Mouse (Mus musculus): ENCODE data around the gene Slc6a9.

Gene Slc6a9

GRCm38 (mm10) chr4:117912131-117912561, 77.8 kb downstream of the Slc6a9 start:
- no peak for DNase-seq (ENCODE audit: low spot score in 2 of 2)

- no peak for DNase-seq (ENCODE audit: low spot score in 2 of 2)
These were observed 78.5 kb downstream of the Slc6a9 start for GRCm38 (mm10) chr4:117912685-117913273.

- peak; percentile 59 to 67 for DNase-seq (ENCODE audit: low spot score in 2 of 2)
These were observed 79.1 kb downstream of the Slc6a9 start for GRCm38 (mm10) chr4:117913421-117913820.

GRCm38 (mm10) chr4:117914031-117914430, 79.7 kb downstream of the Slc6a9 start:
- DNase-seq (ENCODE audit: low spot score in 2 of 2): no peak

- peak; percentile 94 to 95 for DNase-seq (ENCODE audit: low spot score in 2 of 2)
These were observed 80.5 kb downstream of the Slc6a9 start, which contains the start of gene Ipo13 for GRCm38 (mm10) chr4:117914591-117915442. TSS of gene Ipo13 (minus strand) at chr4:117914999.

- peak in 1 of 2 experiments; percentile 40 for DNase-seq (ENCODE audit: low spot score in 2 of 2)
These were observed 81.3 kb downstream of the Slc6a9 start for GRCm38 (mm10) chr4:117915489-117916105.

- no peak for DNase-seq (ENCODE audit: low spot score in 2 of 2)
These were observed 82.1 kb downstream of the Slc6a9 start for GRCm38 (mm10) chr4:117916386-117916785.

- no peak for DNase-seq (ENCODE audit: low spot score in 2 of 2)
These were observed 83.1 kb downstream of the Slc6a9 start for GRCm38 (mm10) chr4:117917402-117917801.

GRCm38 (mm10) chr4:117917847-117918246, 83.5 kb downstream of the Slc6a9 start:
- DNase-seq (ENCODE audit: low spot score in 2 of 2): no peak

GRCm38 (mm10) chr4:117918261-117918660, 84.0 kb downstream of the Slc6a9 start:
- no peak for DNase-seq (ENCODE audit: low spot score in 2 of 2)

GRCm38 (mm10) chr4:117918762-117919161, 84.5 kb downstream of the Slc6a9 start:
- no peak for DNase-seq (ENCODE audit: low spot score in 2 of 2)

GRCm38 (mm10) chr4:117921358-117921757, 87.1 kb downstream of the Slc6a9 start:
- no peak for DNase-seq (ENCODE audit: low spot score in 2 of 2)

- DNase-seq (ENCODE audit: low spot score in 2 of 2): peak in 1 of 2 experiments; percentile 24
These were observed 89.1 kb downstream of the Slc6a9 start for GRCm38 (mm10) chr4:117923450-117923849.
